Mouse (Mus musculus): ENCODE data around the gene Dcn.

Gene Dcn

GRCm38 (mm10) chr10:97479004-97479766, at the start of gene Dcn:
Gene Dcn (plus strand): TSS chr10:97479609.
- DNase-seq (ENCODE audit: low read depth, low spot score) = no peak

DNA sequence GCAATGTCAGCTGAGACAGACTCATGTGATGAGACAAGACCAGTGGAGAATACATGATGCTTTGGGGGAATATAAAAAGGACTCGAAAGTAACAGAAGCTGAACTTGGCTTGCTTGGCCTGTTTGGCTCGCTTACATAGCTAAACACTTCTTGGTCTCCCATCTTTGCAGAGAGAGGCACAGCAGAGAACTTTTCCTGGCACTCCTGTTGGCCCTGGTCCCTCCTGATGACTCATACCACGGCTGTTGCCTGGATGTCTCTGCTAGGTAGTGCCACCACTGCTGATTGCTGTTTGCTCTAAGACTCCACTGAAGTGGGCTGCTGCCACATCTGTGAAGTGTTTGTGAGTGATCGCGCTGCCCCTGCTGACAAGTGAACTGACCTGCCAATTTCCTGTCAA, 42.7 kb upstream of the Dcn start:
- DNase-seq (ENCODE audit: low read depth, low spot score) = no peak

DNA sequence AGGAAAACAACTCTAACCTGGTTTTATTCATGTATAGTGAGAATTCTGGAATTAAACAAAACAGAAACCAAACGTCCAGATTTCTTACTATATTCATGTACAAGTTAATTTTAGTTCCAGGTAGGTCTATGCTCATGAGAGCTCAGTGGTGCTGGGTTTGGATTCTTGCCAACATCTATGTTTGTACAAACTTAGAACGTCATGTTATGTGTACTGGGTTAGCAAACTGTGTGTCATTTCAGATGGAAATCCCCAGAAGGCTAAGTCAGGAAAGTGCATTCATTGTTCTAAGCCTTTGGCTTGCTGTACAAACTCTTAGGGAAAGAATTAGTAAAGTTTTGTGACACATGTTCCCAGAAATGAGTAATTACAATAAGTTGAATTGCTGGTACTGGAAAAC, 37.1 kb upstream of the Dcn start:
- DNase-seq (ENCODE audit: low read depth, low spot score) = no peak

- no peak for DNase-seq (ENCODE audit: low read depth, low spot score)
These were observed 32.9 kb upstream of the Dcn start for GRCm38 (mm10) chr10:97446486-97446885.

DNA sequence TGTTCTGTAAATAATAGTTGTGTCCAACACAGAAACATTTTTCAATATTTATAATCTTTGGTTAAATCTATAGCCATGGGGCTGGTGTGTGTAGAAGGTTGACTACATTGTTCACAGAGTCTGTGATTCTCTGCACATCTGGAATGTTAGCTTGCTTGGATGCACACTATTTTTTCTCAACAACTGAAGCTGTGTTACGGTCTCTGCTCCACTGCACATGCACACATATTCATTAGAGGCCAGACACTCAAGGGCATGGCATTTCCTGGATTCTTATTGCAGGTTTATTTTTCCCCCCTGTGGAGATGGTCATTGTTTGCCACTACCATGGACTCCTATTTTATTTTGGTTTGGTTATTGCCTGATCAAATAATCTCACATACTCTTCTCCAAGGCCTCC, 26.5 kb upstream of the Dcn start:
- DNase-seq (ENCODE audit: low read depth, low spot score) = no peak

DNA sequence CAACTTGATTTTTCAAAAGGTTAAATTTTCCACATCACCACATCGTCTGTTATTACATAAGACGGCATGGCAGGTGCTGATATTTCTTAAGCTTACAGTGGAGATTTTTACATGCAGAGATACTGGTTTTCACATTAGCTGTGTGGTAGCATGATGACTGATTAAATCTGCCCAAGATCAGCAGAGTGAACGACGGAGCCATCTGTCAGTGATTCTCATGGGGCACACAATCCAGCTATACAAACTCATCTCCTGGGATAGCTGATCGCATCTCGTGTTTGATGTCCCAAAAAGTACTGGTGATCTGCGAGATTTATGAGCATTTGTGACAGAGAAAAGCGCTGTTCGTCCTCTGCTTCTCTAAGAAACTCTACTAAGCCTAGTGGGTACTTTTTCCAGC, 25.9 kb upstream of the Dcn start:
- DNase-seq (ENCODE audit: low read depth, low spot score) = no peak

GRCm38 (mm10) chr10:97456993-97457392, 22.4 kb upstream of the Dcn start:
- no peak for DNase-seq (ENCODE audit: low read depth, low spot score)

- peak; percentile 52 for DNase-seq (ENCODE audit: low read depth, low spot score)
These were observed 12.6 kb upstream of the Dcn start for GRCm38 (mm10) chr10:97466818-97467217.

DNA sequence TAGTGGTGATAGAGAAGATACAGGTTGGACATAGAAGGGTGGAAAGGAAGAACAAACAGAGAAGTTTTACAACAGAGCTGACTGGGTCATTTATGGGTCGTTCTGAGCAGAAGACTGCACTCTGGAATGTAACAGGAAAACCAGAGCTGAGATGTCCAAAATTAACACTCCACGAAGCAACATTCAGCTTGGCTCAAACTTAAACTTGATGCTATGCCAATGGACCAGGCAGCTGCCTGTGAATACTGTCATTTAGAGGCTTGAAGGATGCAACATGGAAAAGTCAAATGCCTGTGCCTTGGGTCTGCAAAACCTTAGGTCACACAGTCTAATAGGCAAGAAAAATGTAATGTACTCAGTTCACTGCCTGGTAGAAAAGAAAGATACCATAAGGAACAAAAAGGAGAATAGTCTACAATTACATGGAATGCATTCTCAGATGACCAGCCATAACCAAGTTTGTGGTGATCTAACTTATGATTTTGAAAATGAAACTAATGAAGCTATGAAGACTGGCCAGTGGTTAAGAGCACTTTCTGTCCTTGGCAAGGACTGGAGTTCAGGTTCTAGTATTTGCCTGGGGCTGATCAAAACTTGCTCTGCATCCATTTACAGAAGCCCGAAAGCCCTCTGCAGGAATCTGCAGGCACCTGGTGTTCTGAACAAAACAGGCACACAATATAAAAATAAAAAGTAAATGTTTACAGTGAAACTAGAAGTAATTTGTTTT, 9.8 kb upstream of the Dcn start:
- DNase-seq (ENCODE audit: low read depth, low spot score) = peak; percentile 13

- DNase-seq (ENCODE audit: low read depth, low spot score) = no peak
These were observed 3.9 kb upstream of the Dcn start for GRCm38 (mm10) chr10:97475460-97475859.

DNA sequence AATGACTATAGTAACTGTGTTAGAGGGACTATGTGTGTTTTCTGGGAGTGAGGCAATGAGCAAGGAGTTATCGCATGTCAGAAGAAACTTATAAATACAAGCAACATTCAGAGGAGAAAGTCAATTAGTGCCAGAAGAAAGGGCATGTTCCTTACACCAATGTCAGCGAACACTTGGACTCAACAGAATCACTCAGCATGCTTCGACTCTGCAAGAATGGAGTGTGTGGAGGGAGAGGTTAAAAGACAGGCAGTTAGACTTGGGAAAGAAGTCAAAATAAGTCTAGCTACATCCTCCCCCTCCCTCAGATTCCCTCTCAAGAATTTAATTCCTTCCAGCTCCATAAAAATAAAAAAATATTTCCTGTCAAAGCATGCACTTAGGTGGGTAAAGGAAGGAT, 1.1 kb upstream of the Dcn start:
- DNase-seq (ENCODE audit: low read depth, low spot score) = no peak

GRCm38 (mm10) chr10:97482150-97482549, 2.7 kb downstream of the Dcn start:
- DNase-seq (ENCODE audit: low read depth, low spot score) = no peak

- no peak for DNase-seq (ENCODE audit: low read depth, low spot score)
These were observed 4.6 kb downstream of the Dcn start for GRCm38 (mm10) chr10:97484049-97484448.

GRCm38 (mm10) chr10:97485151-97485550, 5.7 kb downstream of the Dcn start:
- DNase-seq (ENCODE audit: low read depth, low spot score) = no peak

GRCm38 (mm10) chr10:97486085-97486484, 6.7 kb downstream of the Dcn start:
- no peak for DNase-seq (ENCODE audit: low read depth, low spot score)

DNA sequence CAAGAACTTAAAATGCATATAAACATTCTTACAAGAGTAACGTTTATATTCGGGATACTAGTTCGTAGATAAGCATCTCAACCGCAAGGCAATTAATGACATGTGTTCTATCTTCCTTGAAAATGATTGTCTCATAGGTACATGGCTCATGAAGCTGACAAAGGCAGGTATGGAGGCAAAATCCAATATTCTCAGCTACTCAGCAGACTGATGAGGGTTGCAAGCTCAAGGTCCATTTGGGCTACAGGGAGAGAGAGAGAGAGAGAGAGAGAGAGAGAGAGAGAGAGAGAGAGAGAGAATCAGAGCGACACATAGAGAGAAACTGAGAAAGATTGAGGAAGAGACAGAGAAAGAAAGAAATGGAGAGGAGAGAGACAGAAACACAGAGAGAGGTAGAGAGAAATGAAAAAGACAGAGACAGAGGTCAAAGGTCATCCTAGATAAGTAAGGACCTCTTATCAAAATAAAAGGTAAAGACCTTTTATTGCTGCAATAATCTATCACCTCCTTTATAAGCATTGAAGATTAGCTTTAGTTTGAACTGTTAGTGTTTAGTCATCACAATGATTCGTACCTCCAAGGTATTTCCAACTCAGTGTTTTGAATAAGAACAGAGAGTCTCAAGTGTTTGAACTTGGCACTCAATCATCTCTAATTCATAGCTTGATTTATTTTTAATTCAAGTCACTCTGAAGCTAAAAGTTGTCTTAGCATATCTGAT, 8.0 kb downstream of the Dcn start:
- DNase-seq (ENCODE audit: low read depth, low spot score) = no peak

GRCm38 (mm10) chr10:97492367-97492980, 13.1 kb downstream of the Dcn start:
- no peak for DNase-seq (ENCODE audit: low read depth, low spot score)

GRCm38 (mm10) chr10:97497646-97498045, 18.2 kb downstream of the Dcn start:
- no peak for DNase-seq (ENCODE audit: low read depth, low spot score)

- no peak for DNase-seq (ENCODE audit: low read depth, low spot score)
These were observed 44.0 kb downstream of the Dcn start for GRCm38 (mm10) chr10:97523366-97523765.

GRCm38 (mm10) chr10:97535697-97536096, 56.3 kb downstream of the Dcn start:
- DNase-seq (ENCODE audit: low read depth, low spot score) = no peak

- no peak for DNase-seq (ENCODE audit: low read depth, low spot score)
These were observed 57.5 kb downstream of the Dcn start for GRCm38 (mm10) chr10:97536921-97537320.

- DNase-seq (ENCODE audit: low read depth, low spot score) = no peak
These were observed 58.8 kb downstream of the Dcn start for GRCm38 (mm10) chr10:97538202-97538601.

Data from A20 (cell line).